Mouse (Mus musculus) embryonic fibroblast, embryonic 13.5 days (primary cell): ENCODE results near the gene B3gnt6.

ENCODE experiments used
- CTCF ChIP-seq: IDR thresholded peaks from 2 replicates; pipeline ENCODE4 v1.5.1; 2011; ENCODE audit warnings: mild to moderate bottlenecking, control low read depth, low read length, moderate library complexity, borderline replicate concordance; ENCODE audit not compliant: insufficient read depth
- POLR2A ChIP-seq: IDR thresholded peaks from 2 replicates; pipeline ENCODE4 v1.6.1; 2011; ENCODE audit warnings: low read depth, mild to moderate bottlenecking, control low read depth, low read length, moderate library complexity

GRCm38 (mm10) chr7:98186637-98187036 is 12.6 kb downstream of the B3gnt6 start:
- TF ChIP-seq POLR2A (no peak), CTCF (no peak)
